Mouse (Mus musculus): ENCODE results near the gene Plekhh3.

GRCm38 (mm10) chr11:101211970-101212369 lies 40.8 kb upstream of the Plekhh3 start:
- TF ChIP-seq POLR2A (IDR thresholded peaks at IDR 0.05; ENCODE audit: borderline replicate concordance, low read depth, low read length): no peak
- TF ChIP-seq CTCF (IDR thresholded peaks at IDR 0.05; ENCODE audit: low read depth, low read length): no peak
